Mouse (Mus musculus): Measurements from ENCODE around the gene Shisa8.

The Shisa8 gene

GRCm38 (mm10) chr15:82170437-82171377 is 41.9 kb downstream of the Shisa8 start:
- DNase-seq (ENCODE audit: low spot score), result no peak

GRCm38 (mm10) chr15:82169671-82170070 is 42.9 kb downstream of the Shisa8 start:
- no peak for DNase-seq (ENCODE audit: low spot score)

DNA sequence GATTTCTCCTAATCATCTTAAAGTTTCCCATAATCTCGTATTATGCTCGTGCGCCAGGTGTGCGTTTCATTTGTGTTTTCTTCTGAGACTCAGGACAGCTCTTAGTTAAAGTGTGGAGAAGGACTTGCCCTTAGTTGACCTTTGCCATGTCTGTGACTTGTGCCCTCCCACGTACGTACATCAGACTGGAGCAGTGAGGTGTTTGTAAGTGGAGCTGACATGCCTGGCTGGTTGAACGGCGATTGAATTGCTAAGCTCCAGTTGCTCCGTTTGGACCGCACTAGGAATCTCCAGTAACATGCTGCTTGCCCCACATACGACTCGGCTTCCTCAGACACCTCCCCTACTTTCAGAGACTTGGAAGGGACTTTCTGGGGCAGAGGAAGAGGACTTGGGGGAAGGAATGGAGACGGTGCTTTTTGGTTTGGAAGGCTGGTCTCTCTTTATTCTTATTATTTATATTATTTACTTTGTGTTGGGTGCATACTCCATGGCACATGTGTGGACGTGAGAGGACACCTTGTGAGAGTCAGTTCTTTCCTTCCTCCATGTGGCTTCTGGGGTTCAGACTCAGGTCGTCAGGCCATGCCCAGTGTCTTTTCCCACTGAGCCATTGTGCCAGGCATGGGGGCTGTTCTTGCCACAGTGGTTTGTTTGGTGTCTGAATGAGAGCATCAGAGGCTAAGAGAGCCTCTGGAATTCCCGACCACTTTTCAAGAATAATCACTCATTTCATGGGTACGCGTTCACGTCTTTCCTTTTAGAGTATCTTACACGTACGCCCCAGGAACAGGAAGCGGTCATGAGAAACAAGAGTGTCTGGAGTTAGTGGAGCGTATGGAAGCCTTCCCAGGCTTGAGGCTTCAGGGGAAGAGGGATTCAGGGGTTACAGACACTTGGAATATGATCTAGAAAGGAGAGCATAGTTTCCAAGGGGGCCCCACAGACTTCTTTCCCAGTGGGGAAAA is 45.1 kb downstream of the Shisa8 start:
- no peak for DNase-seq (ENCODE audit: low spot score)

- no peak for DNase-seq (ENCODE audit: low spot score)
Measured at GRCm38 (mm10) chr15:82166240-82167100, 46.1 kb downstream of the Shisa8 start.

DNA sequence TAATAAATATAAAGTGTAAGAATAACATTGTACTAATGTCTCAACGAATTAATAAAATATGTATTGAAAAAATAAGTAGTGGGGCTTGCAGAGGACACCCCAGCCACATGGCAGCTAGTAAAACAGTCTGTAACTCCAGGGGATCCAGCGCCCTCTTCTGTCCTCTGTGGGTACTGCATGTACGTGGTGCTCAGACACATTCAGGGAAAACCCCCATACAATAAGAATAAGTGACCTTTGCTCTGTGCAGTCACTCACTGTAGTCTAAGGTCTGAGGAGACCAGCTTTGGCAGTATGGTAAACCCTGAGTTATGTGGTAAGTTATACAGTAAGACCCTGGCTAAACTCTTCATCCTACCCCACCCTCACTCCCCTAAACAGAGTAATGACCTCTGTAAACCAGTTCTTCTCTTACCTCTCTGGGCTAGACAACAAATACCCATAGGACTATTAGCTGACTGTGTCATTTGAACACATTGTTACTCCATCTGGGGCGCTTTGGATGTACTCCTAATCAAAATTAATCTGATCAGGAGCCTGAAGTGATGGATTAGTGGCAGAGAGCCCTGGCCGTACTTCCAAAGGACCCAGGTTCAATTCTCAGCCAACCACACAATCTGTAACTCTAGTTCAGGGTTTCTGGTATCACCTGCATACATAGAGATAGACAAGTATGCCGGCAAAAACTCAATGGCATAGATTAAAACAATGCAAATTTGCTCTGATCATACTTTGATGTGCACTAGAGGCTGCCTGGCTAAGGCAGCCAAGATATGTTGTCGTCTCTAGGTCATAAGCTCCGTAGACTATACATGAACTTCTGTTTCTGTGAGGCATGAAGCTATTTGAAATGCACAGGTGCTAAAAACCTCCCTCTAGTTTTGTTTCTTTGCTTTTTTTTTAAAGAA is 47.0 kb downstream of the Shisa8 start:
- no peak for DNase-seq (ENCODE audit: low spot score)

GRCm38 (mm10) chr15:82164496-82164895 is 48.1 kb downstream of the Shisa8 start:
- DNase-seq (ENCODE audit: low spot score), result no peak

GRCm38 (mm10) chr15:82164061-82164399 is 48.6 kb downstream of the Shisa8 start:
- DNase-seq (ENCODE audit: low spot score), result no peak

DNA sequence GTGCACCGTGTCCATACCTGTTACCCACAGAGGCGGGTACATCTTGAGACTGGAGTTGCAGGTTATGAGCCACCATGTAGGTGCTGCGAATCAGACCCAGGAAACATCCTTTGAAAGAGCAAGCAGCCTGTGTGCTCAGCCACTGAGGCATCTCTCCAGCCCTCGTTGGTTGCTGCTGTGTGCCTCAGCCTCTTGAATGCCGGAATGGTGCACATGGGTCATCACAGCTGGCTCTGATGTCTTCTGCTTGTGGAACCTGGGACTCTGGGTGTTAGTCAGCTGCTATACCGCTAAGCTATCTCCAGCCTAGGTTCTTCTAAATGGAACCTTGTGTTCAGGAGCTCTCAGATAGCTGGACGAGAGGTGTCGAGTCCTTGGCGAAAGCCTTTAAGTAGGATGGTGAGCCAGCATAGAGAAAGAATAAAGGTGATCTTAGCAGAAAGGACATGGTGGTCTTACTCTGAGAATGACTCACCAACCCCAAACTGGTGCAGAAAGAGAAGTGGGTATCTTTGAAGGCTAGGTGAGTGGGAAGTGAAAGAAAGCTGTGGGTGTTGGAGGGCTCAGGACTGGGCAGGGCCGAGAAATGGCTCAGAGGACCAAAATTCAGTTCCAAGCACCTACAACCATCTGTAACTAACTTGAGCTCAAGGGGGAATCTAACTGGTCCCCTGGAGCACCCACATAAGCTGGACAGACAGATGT is 49.1 kb downstream of the Shisa8 start:
- no peak for DNase-seq (ENCODE audit: low spot score)

- no peak for DNase-seq (ENCODE audit: low spot score)
Measured at GRCm38 (mm10) chr15:82161965-82162600, 50.5 kb downstream of the Shisa8 start.

DNA sequence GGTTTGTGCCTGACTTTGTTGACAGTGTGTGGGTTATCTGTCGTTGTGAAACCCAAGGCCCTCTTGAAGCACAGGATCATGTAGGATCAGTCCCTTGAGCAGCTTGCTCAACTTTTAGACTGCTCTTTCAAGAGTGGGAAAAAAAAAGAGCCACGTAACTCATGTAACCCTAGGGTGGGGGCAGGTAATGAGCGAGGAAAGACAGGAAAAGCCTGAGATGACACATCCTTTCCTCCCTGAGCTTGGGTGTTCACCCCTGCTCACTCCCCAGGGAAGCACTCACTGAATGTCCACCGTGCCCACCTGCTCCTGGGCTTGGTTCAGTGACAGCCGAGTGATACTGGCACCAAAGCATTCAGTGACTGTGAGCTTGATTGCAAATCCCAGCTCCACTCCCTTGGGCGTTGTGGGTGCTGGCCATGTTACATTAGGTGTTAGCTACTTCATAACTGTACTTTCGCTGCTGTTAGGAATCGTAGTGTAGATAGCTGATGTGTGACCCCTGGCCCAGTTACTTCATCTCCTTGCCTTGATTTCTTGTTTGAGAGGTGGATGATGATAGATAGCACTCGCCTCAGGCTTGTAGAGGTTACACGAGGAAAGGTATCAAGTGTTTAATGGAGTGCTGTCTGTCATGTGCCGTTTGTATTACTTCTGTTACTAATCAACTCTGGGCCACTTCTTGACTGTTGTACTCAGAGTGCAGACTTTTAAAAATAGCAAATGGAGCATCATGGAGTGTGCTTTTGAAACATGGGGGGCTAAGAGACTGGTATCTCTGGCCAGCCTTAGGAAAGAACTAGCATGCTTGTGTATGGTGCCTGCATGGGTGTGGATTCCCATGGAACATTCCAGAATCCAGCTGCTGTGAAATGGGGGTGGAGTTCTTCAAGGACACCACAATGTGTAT is 51.6 kb downstream of the Shisa8 start:
- no peak for DNase-seq (ENCODE audit: low spot score)

- no peak for DNase-seq (ENCODE audit: low spot score)
Measured at GRCm38 (mm10) chr15:82159471-82159870, 53.1 kb downstream of the Shisa8 start.

- no peak for DNase-seq (ENCODE audit: low spot score)
Measured at GRCm38 (mm10) chr15:82158243-82159035, 54.2 kb downstream of the Shisa8 start.

DNA sequence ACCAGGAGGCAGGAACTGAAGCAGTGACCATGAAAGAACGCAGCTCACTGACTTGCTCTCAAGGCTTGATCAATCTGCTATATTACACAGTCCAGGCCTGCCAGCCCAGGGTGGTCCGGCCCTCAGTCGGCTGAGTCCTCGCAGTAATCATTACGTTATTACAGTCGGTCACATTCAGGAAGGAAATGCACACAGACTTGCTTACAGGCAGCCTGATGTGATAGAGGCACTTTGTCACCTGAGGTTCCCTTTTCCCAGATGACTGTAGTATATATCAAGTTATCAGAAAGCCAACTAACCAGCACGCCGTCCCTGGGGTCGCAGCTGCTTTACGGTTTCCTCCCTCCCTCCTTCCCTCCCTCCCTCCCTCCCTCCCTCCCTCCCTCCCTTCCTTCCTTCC is 55.7 kb downstream of the Shisa8 start:
- no peak for DNase-seq (ENCODE audit: low spot score)

DNA sequence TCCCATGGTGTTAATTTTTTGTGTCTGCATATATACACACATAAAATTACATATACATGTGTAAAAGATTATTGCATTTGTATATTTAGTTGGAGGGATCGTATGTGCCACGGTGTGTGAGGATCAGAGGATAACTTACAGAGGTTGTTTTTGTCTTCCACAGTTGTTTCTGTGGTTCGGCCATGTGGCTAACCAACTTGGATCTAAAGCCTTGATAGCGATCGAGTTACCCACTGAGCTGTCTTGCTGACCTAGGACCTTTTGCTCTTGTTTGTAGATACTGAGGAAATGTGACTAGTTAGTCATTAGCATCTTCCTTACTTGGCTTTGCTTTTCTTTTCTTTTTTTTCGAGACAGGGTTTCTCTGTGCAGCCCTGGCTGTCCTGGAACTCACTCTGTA is 56.3 kb downstream of the Shisa8 start:
- DNase-seq (ENCODE audit: low spot score), result no peak
